Mouse (Mus musculus): ENCODE data around the gene Eya4. TPM values are rescaled to one million over a fixed set of nuclear protein-coding genes. Genes with fewer than 3 reads are reported as not detected.

The Eya4 gene
- polyA plus RNA-seq, 1 experiment = 4.0 TPM

DNA sequence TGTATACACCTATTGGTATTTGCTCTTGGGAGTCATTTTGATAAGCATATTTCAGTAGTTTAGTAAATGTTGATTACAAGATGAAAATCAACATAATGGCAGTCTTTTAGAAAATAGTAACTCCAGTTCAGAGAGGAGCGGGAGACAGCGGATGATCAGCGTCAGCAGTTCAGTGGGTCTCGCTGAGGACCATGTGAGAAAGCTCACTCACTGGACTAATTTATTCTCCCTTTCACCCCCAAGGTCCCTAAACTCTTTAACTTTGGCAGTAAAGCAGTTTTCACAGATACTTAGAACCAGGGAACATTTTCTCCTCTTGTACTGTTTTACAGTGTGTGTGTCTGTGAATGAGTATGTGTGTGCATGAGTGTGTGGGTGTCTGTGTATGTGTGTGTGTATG, 115.2 kb downstream of the Eya4 start:
- no peak overlapping the region for H3K4me3 ChIP-seq (ENCODE audit: insufficient read depth, low read length)
- no peak overlapping the region for H3K27ac ChIP-seq (ENCODE audit: insufficient read depth, low read depth, low read length)
- TF ChIP-seq CTCF (IDR thresholded peaks at IDR 0.05; ENCODE audit: low read depth, low read length) (no peak), POLR2A (IDR thresholded peaks at IDR 0.05; ENCODE audit: borderline replicate concordance, low read depth, low read length) (no peak)
- peaks cover 2% of the 10 kb centered on the region; the same call in 1 of the 2 replicates for H3K4me1 ChIP-seq (ENCODE audit: control insufficient read depth, insufficient read depth, low read length)

DNA sequence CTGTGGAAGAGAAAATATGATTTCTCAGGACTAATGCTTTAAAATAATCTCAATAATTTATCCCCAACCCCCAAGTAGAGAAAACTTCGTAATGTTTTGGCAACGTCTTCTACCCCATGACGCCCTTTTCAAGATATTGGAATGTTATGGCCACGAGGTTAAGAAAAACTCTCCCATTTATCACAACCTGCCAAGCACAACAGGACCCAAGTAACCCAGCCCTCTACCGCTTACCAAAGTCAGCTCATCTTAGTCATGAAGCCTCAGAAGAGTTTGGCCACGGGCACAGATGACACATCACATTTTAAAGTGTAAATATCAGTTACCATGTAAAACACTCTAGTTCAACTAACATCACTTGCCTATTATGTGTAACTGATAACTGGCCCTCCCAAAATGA, 117.2 kb downstream of the Eya4 start:
- Histone ChIP-seq H3K4me3 (ENCODE audit: insufficient read depth, low read length) (no peak overlapping the region), H3K4me1 (ENCODE audit: control insufficient read depth, insufficient read depth, low read length) (peaks cover 2% of the 10 kb centered on the region; the same call in 1 of the 2 replicates), H3K27ac (ENCODE audit: insufficient read depth, low read depth, low read length) (no peak overlapping the region)
- TF ChIP-seq CTCF (IDR thresholded peaks at IDR 0.05; ENCODE audit: low read depth, low read length) (no peak), POLR2A (IDR thresholded peaks at IDR 0.05; ENCODE audit: borderline replicate concordance, low read depth, low read length) (no peak)

DNA sequence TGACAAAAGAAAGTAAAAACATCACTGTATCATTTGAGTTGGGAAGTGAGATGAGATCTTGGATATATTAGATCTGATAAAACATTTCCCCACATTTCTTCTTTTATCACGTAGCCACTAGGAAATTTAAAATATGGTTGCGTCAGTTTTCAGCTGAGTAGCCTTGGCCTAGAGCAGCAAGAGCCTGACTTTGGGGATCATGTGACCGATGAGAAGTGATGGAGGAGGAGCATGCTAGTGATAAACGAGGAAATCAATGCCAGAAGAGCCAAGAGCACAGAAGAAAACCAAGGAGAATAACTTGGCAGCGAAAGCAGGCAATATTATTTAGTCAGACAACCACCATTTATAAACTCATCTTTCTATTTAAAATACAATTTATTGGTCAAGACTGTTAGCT, 119.7 kb downstream of the Eya4 start:
- H3K4me3 ChIP-seq (ENCODE audit: insufficient read depth, low read length) = no peak overlapping the region
- peaks cover 5% of the 10 kb centered on the region for H3K4me1 ChIP-seq (ENCODE audit: control insufficient read depth, insufficient read depth, low read length)
- TF ChIP-seq CTCF (IDR thresholded peaks at IDR 0.05; ENCODE audit: low read depth, low read length) (no peak), POLR2A (IDR thresholded peaks at IDR 0.05; ENCODE audit: borderline replicate concordance, low read depth, low read length) (no peak)
- no peak overlapping the region for H3K27ac ChIP-seq (ENCODE audit: insufficient read depth, low read depth, low read length)

DNA sequence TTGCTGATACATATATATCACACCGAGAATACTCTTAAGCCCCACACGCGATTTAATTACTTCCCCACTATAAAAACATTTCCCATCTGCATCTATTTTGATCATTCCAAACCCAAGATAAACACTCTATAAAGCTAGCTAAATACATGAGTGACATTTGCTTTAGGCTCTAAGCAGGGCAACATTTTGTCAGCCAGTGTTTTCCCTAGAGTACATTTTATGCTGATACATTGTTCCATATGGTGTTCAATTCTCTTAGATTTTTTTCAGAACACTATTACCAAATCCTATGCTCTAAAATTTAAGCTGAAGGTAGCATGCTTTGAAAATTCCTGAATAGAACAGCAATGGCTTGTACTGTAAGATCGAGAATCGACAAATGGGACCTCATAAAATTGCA, 127.2 kb downstream of the Eya4 start:
- Histone ChIP-seq H3K27ac (ENCODE audit: insufficient read depth, low read depth, low read length) (no peak overlapping the region; the same call in 1 of the 2 replicates), H3K4me3 (ENCODE audit: insufficient read depth, low read length) (no peak overlapping the region), H3K4me1 (ENCODE audit: control insufficient read depth, insufficient read depth, low read length) (peaks cover 11% of the 10 kb centered on the region)
- TF ChIP-seq POLR2A (IDR thresholded peaks at IDR 0.05; ENCODE audit: borderline replicate concordance, low read depth, low read length) (no peak), CTCF (IDR thresholded peaks at IDR 0.05; ENCODE audit: low read depth, low read length) (no peak)

DNA sequence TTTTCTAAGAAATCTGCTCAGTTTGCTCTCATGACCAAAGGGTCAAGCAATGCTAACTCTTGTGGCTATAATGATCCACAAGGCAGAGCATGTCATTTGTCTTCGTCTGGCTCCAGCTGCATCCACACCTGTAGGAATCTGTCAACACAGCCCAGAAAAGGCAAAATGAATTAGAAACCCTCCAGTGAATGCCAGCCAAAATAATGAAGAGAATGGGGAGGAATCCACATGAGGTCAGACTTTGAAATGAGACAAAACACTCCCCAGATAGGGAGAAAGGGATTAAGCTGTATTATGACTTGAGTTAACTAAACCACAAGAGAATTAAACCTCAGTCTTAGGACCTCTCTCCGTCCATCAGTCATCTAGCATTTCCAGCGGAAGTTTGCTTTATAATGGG, 130.2 kb downstream of the Eya4 start:
- peaks cover 8% of the 10 kb centered on the region for H3K4me1 ChIP-seq (ENCODE audit: control insufficient read depth, insufficient read depth, low read length)
- no peak overlapping the region for H3K27ac ChIP-seq (ENCODE audit: insufficient read depth, low read depth, low read length)
- H3K4me3 ChIP-seq (ENCODE audit: insufficient read depth, low read length) = no peak overlapping the region
- TF ChIP-seq CTCF (IDR thresholded peaks at IDR 0.05; ENCODE audit: low read depth, low read length) (no peak), POLR2A (IDR thresholded peaks at IDR 0.05; ENCODE audit: borderline replicate concordance, low read depth, low read length) (no peak)

DNA sequence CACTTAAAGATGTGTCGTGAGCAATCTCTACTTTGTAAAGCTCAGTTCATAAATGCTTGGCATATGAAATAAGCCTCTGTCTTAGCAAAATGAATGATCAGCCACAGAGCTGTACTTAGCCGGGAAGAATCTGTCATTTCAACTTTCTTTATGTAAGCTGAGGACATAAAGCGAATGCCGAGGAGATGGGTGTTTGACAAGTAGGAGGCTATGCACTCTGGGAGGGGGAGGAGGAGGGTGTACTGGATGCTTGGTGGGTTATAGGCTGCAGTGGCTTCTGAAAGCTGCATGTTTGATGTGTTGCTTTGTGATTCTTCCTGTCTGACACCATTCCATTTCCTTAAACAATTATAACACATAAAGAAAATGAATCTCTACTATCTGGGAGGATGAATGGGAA, 133.8 kb downstream of the Eya4 start:
- no peak overlapping the region for H3K27ac ChIP-seq (ENCODE audit: insufficient read depth, low read depth, low read length)
- TF ChIP-seq POLR2A (IDR thresholded peaks at IDR 0.05; ENCODE audit: borderline replicate concordance, low read depth, low read length) (no peak), CTCF (IDR thresholded peaks at IDR 0.05; ENCODE audit: low read depth, low read length) (no peak)
- H3K4me3 ChIP-seq (ENCODE audit: insufficient read depth, low read length) = no peak overlapping the region
- no peaks in the 10 kb centered on the region for H3K4me1 ChIP-seq (ENCODE audit: control insufficient read depth, insufficient read depth, low read length)

DNA sequence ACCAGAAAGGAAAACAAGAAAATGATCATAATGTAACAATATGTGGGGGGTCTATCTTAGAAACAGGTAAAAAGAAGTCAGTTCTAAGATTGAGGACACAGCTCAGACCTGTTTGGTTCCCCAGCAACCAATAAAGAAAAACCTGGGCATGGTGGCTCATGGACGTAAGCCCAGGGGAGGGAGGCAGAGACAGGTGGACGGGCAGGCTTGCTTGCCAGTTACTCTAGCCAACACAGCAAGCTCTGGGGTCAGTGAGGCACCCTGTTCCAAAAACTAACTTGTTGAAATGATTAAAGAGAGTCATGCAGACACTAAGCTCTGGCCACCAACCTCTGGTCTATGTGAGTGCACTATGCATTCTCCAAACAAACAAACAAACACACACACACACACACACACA, 139.2 kb downstream of the Eya4 start:
- no peak overlapping the region for H3K27ac ChIP-seq (ENCODE audit: insufficient read depth, low read depth, low read length)
- no peaks in the 10 kb centered on the region for H3K4me1 ChIP-seq (ENCODE audit: control insufficient read depth, insufficient read depth, low read length)
- no peak for TF ChIP-seq POLR2A (IDR thresholded peaks at IDR 0.05; ENCODE audit: borderline replicate concordance, low read depth, low read length)
- TF ChIP-seq CTCF (IDR thresholded peaks at IDR 0.05; ENCODE audit: low read depth, low read length) = no peak
- H3K4me3 ChIP-seq (ENCODE audit: insufficient read depth, low read length) = no peak overlapping the region

DNA sequence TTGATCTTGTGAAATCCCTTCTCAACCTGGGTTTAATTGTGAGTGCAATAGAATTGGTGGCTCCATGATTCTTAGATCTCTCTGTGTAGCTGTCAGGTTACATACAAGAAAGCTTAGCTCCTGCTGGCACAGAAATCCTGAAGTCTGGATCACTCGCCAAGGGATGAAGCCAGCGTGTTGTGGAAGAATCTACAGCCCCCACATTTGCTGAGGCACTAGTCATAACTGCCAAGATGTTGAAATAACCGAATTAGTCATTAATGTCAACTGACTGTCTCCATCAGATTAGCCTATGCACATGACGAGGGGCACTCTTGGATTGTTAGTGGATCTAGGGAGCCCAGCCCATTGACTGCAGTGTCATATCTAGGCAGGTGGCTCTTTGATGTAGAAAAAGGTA, 146.7 kb downstream of the Eya4 start:
- Histone ChIP-seq H3K4me1 (ENCODE audit: control insufficient read depth, insufficient read depth, low read length) (peaks cover 24% of the 10 kb centered on the region), H3K27ac (ENCODE audit: insufficient read depth, low read depth, low read length) (peak overlapping the region; percentile 33), H3K4me3 (ENCODE audit: insufficient read depth, low read length) (no peak overlapping the region)
- TF ChIP-seq CTCF (IDR thresholded peaks at IDR 0.05; ENCODE audit: low read depth, low read length) (no peak), POLR2A (IDR thresholded peaks at IDR 0.05; ENCODE audit: borderline replicate concordance, low read depth, low read length) (no peak)

DNA sequence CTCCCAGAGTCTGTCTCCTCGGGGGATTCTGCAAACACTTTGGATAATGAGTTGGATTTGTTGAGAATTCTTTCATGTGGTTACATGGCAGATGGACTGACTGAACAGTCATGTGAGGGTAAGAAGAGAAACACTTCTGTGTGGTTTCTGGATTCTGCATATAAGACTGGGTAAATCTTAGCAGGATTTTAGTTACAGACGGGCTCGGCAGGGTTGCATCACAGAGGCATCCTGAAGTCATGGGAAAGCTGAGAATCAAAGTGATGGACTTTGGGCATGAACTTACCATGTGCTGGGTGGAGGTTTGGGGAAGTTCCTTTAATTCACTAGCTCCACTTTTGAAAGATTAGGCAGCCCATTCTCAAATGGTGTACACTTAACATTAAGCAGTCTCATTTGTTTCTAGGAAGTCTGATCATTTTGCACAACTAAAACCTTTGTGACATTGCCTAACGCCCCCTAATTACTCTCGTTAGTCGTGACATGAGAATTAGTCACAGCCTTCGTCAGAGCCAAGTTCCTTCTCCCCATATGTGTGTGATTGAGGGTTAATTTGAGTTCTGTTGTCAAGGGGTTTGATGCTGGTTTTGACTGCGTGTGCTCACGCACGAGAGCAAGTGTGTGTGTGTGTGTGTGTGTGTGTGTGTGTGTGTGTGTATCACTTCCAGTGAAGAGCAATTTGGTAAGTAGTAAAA, 147.3 kb downstream of the Eya4 start:
- peak overlapping the region; percentile 33 for H3K27ac ChIP-seq (ENCODE audit: insufficient read depth, low read depth, low read length)

DNA sequence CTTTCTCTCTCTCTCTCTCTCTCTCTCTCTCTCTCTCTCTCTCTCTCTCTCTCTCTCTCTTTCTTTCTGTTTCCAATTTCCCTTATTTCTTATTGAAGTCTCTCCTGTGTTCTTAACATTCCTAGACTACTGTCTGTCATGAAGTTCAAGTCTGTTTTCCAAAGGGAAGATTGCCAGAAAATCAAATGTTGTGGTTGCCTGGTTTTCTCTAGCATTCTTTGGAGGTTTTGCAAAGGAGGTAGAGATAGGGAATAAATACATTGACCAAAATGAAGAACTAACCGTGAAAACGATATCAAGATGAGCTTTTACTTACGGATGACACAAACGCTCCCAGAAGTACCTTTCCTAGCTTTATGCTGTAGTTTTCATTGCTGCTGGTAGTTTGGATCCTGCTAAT, 148.0 kb downstream of the Eya4 start:
- Histone ChIP-seq H3K4me1 (ENCODE audit: control insufficient read depth, insufficient read depth, low read length) (peaks cover 24% of the 10 kb centered on the region), H3K27ac (ENCODE audit: insufficient read depth, low read depth, low read length) (no peak overlapping the region; the same call in 1 of the 2 replicates), H3K4me3 (ENCODE audit: insufficient read depth, low read length) (no peak overlapping the region)
- TF ChIP-seq CTCF (IDR thresholded peaks at IDR 0.05; ENCODE audit: low read depth, low read length) (no peak), POLR2A (IDR thresholded peaks at IDR 0.05; ENCODE audit: borderline replicate concordance, low read depth, low read length) (no peak)

More for the DNA sequence above, 147.3 kb downstream of the Eya4 start:
- no peak for TF ChIP-seq CTCF (IDR thresholded peaks at IDR 0.05; ENCODE audit: low read depth, low read length)
- no peak overlapping the region for H3K4me3 ChIP-seq (ENCODE audit: insufficient read depth, low read length)
- H3K4me1 ChIP-seq (ENCODE audit: control insufficient read depth, insufficient read depth, low read length) = peaks cover 24% of the 10 kb centered on the region
